Mouse (Mus musculus) embryonic fibroblast, embryonic 13.5 days (primary cell): ENCODE data around the gene Epha8.

Experiments
- CTCF ChIP-seq: IDR thresholded peaks from 2 replicates; pipeline ENCODE4 v1.5.1; 2011; ENCODE audit warnings: mild to moderate bottlenecking, control low read depth, low read length, moderate library complexity, borderline replicate concordance; ENCODE audit not compliant: insufficient read depth
- POLR2A ChIP-seq: IDR thresholded peaks from 2 replicates; pipeline ENCODE4 v1.6.1; 2011; ENCODE audit warnings: low read depth, mild to moderate bottlenecking, control low read depth, low read length, moderate library complexity

DNA sequence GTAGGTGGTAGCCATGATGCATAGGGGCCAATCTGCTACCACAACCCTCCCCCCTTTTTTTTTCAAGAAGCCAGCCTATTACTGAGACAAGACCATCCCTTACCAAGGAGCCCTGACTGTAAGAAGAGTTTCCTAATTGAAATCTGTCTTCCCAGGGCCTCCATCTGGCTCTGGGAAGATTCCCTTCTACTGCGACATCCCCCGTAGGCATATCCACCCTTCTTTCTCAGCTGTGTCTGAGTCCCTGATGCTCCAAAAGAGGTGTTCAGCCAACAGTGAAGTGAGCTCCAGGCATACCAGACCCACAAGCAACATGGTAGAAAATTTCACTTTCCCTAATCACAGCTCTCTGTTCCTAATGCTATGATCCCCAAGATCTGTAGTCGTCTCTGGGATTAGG is 37.1 kb downstream of the Epha8 start:
- no peak for TF ChIP-seq POLR2A
- TF ChIP-seq CTCF = no peak
